Mouse (Mus musculus): ENCODE data around the gene Zc3h7b.

DNA sequence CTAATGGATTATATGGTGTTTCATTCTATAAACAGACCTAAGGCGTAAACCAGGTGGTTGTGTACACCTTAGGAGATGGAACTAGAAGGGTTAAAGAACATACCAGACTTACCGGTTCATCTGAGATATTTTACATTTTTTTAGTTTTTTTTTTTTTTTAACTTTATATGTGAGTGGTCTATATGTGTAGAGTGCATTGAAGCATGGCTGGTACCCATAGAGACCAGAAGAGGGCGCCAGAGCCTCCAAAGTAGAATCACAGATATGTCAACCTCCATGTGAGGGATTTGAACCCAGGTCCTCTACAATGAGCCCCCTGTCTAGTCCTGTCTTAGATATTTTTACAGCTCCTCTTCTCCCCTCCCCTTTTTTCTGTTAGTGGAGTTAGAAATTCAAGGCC lies 47.0 kb upstream of the Zc3h7b start:
- TF ChIP-seq CTCF (IDR thresholded peaks at IDR 0.05; ENCODE audit: borderline replicate concordance, insufficient read depth, low read depth, low read length) (peak; percentile 55; the same call in 1 of the 2 replicates), POLR2A (IDR thresholded peaks at IDR 0.05; ENCODE audit: borderline replicate concordance, insufficient read depth, low read length) (no peak)

Measured in cerebellum, adult 2 months (tissue).